7 mouse cellular contexts compared by ENCODE assay signal in the genomic region with DNA sequence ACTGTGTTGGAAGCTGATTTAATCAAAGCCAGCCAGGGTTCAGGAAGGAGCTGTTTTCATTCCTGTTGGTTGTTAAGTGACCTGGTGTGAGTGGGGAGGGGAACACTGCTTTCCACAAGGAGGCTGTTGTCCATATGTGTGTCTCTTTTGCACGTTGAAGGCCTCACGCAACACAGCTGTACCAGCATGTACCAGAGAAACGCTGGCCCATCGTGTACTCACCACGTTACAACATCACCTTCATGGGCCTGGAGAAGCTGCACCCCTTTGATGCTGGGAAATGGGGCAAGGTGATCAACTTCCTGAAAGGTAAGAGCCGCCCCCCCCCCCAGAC. TPM values are rescaled to one million over a fixed set of nuclear protein-coding genes. Genes with fewer than 3 reads are reported as not detected.
A peak's percentile ranks its signal among the peaks of the same experiment; 100 is the strongest.
DNase-seq lines count a peak whose midpoint lies in the region; ATAC-seq and TF ChIP-seq lines count a peak whose summit lies in the region.

No protein-coding gene starts in this region.

- H3K4me2 ChIP-seq in lung, embryonic 14.5 days = peak overlapping the region; percentile 67
- H3K4me2 ChIP-seq in intestine, postnatal 0 days (replicated peaks; ENCODE audit: low read depth) = peak overlapping the region; percentile 92
- peak overlapping the region; percentile 83 for H3K4me2 ChIP-seq in neural tube, embryonic 15.5 days

- TF ChIP-seq CTCF in lung, embryonic 14.5 days (IDR thresholded peaks at IDR 0.05; ENCODE audit: low read depth) = no peak
- no peak for TF ChIP-seq CTCF in intestine, postnatal 0 days (IDR thresholded peaks at IDR 0.05; ENCODE audit: low read depth)

- no peak for ATAC-seq in lung, embryonic 14.5 days (ENCODE audit: insufficient read depth)
- ATAC-seq in intestine, postnatal 0 days = no peak
- ATAC-seq in neural tube, embryonic 15.5 days (ENCODE audit: low FRiP score) = no peak

- WGBS in lung, embryonic 14.5 days = 32% methylated on average over 6 of the region's 6 CpGs
- 51% methylated on average over 6 of the region's 6 CpGs for WGBS in forebrain, embryonic 10.5 days
- whole genome bisulfite sequencing in intestine, postnatal 0 days = 30% methylated on average over 5 of the region's 6 CpGs
- WGBS in neural tube, embryonic 15.5 days = 29% methylated on average over 5 of the region's 6 CpGs

- H3K27me3 ChIP-seq in lung, embryonic 14.5 days (ENCODE audit: insufficient read depth, low read length) = no peaks in the 10 kb centered on the region
- peaks cover 12% of the 10 kb centered on the region for H3K27me3 ChIP-seq in forebrain, embryonic 10.5 days (ENCODE audit: poor library complexity, severe bottlenecking)
- H3K27me3 ChIP-seq in intestine, postnatal 0 days (replicated peaks; ENCODE audit: control insufficient read depth, insufficient read depth, low read length) = 0 out of 2 replicates have a peak, but pooled peaks cover 4% of the 10 kb centered on the region
- no peaks in the 10 kb centered on the region for H3K27me3 ChIP-seq in neural tube, embryonic 15.5 days (replicated peaks)

- peak overlapping the region; percentile 61 for H3K9ac ChIP-seq in lung, embryonic 14.5 days
- H3K9ac ChIP-seq in intestine, postnatal 0 days (ENCODE audit: low read depth, low read length) = peak overlapping the region; percentile 54; the same call in 1 of the 2 replicates
- H3K9ac ChIP-seq in neural tube, embryonic 15.5 days (replicated peaks) = peak overlapping the region; percentile 68

- peak overlapping the region; percentile 50 for H3K4me3 ChIP-seq in lung, embryonic 14.5 days (ENCODE audit: low read depth, low read length)
- peak overlapping the region; percentile 69 for H3K4me3 ChIP-seq in forebrain, embryonic 10.5 days
- peak overlapping the region; percentile 65 for H3K4me3 ChIP-seq in intestine, postnatal 0 days (ENCODE audit: low read depth, low read length)
- peak overlapping the region; percentile 65 for H3K4me3 ChIP-seq in neural tube, embryonic 15.5 days (replicated peaks)

- DNase-seq in lung, embryonic 14.5 days = no peak
- no peak for DNase-seq in lung, postnatal 4 days
- no peak for DNase-seq in forebrain, embryonic 10.5 days (ENCODE audit: extremely low spot score, low spot score)
- no peak for DNase-seq in kidney, adult 9 months
- DNase-seq in thymus, postnatal 0 days (ENCODE audit: low spot score) = no peak

- 0 out of 2 replicates have a peak overlapping the region, but pooled peaks have one; percentile 51 for H3K27ac ChIP-seq in lung, embryonic 14.5 days (ENCODE audit: low read depth)
- peak overlapping the region; percentile 91 for H3K27ac ChIP-seq in forebrain, embryonic 10.5 days
- peak overlapping the region; percentile 31; the same call in 1 of the 2 replicates for H3K27ac ChIP-seq in intestine, postnatal 0 days (ENCODE audit: low read depth, low read length)
- H3K27ac ChIP-seq in neural tube, embryonic 15.5 days (replicated peaks) = peak overlapping the region; percentile 86

- H3K36me3 ChIP-seq in lung, embryonic 14.5 days (ENCODE audit: insufficient read depth) = 0 out of 2 replicates have a peak, but pooled peaks cover 4% of the 10 kb centered on the region
- peaks cover 8% of the 10 kb centered on the region for H3K36me3 ChIP-seq in forebrain, embryonic 10.5 days (replicated peaks)
- no peaks in the 10 kb centered on the region; the same call in 1 of the 2 replicates for H3K36me3 ChIP-seq in intestine, postnatal 0 days (ENCODE audit: control insufficient read depth, insufficient read depth)
- H3K36me3 ChIP-seq in neural tube, embryonic 15.5 days = peaks cover 3% of the 10 kb centered on the region; the same call in 1 of the 2 replicates

- H3K4me1 ChIP-seq in lung, embryonic 14.5 days (ENCODE audit: insufficient read depth) = 0 out of 2 replicates have a peak, but pooled peaks cover 8% of the 10 kb centered on the region
- H3K4me1 ChIP-seq in forebrain, embryonic 10.5 days = peaks cover 64% of the 10 kb centered on the region
- peaks cover 13% of the 10 kb centered on the region; the same call in 1 of the 2 replicates for H3K4me1 ChIP-seq in intestine, postnatal 0 days (replicated peaks; ENCODE audit: control insufficient read depth, insufficient read depth, low read length)
- peaks cover 90% of the 10 kb centered on the region for H3K4me1 ChIP-seq in neural tube, embryonic 15.5 days

- no peaks in the 10 kb centered on the region for H3K9me3 ChIP-seq in lung, embryonic 14.5 days (ENCODE audit: low read depth, low read length)
- H3K9me3 ChIP-seq in forebrain, embryonic 10.5 days = no peaks in the 10 kb centered on the region
- H3K9me3 ChIP-seq in intestine, postnatal 0 days (ENCODE audit: control insufficient read depth) = no peaks in the 10 kb centered on the region
- H3K9me3 ChIP-seq in neural tube, embryonic 15.5 days (replicated peaks) = no peaks in the 10 kb centered on the region

RNA-seq across cellular contexts. Expression of gene Hdac11, which starts 0.7 kb away (rescaled TPM):
- polyA plus RNA-seq in lung, embryonic 14.5 days (2014; fragmentation: Nextera tagmentation; extraction: Ambion mirVana) = 8.1 and 8.8 TPM in 2 replicates
- polyA plus RNA-seq in forebrain, embryonic 10.5 days (2016; fragmentation: Nextera tagmentation; extraction: Ambion mirVana) = 9.5 and 9.8 TPM in 2 replicates
- 4.2 and 4.8 TPM in 2 replicates for polyA plus RNA-seq in intestine, postnatal 0 days (2015; fragmentation: Nextera tagmentation; extraction: Ambion mirVana)
- polyA plus RNA-seq in neural tube, embryonic 15.5 days (2015; fragmentation: Nextera tagmentation; extraction: Ambion mirVana) = 41.7 and 51.5 TPM in 2 replicates
- 6.2 and 7.0 TPM in 2 replicates for polyA plus RNA-seq in thymus, postnatal 0 days (2015; fragmentation: Nextera tagmentation; extraction: Ambion mirVana)

RNA-seq across cellular contexts. Expression of gene Nup210, which starts 40.6 kb away (rescaled TPM):
- polyA plus RNA-seq in lung, embryonic 14.5 days (2014; fragmentation: Nextera tagmentation; extraction: Ambion mirVana) = 30.8 and 35.3 TPM in 2 replicates
- 38.6 and 41.6 TPM in 2 replicates for polyA plus RNA-seq in forebrain, embryonic 10.5 days (2016; fragmentation: Nextera tagmentation; extraction: Ambion mirVana)
- polyA plus RNA-seq in intestine, postnatal 0 days (2015; fragmentation: Nextera tagmentation; extraction: Ambion mirVana) = 2.8 TPM in 2 replicates
- 15.4 and 18.4 TPM in 2 replicates for polyA plus RNA-seq in neural tube, embryonic 15.5 days (2015; fragmentation: Nextera tagmentation; extraction: Ambion mirVana)
- 36.0 and 37.9 TPM in 2 replicates for polyA plus RNA-seq in thymus, postnatal 0 days (2015; fragmentation: Nextera tagmentation; extraction: Ambion mirVana)

RNA-seq across cellular contexts. Expression of gene Fbln2, which starts 55.1 kb away (rescaled TPM):
- polyA plus RNA-seq in lung, embryonic 14.5 days (2014; fragmentation: Nextera tagmentation; extraction: Ambion mirVana) = 22.9 and 32.3 TPM in 2 replicates
- polyA plus RNA-seq in forebrain, embryonic 10.5 days (2016; fragmentation: Nextera tagmentation; extraction: Ambion mirVana) = 30.5 and 35.4 TPM in 2 replicates
- polyA plus RNA-seq in intestine, postnatal 0 days (2015; fragmentation: Nextera tagmentation; extraction: Ambion mirVana) = 19.5 and 24.1 TPM in 2 replicates
- polyA plus RNA-seq in neural tube, embryonic 15.5 days (2015; fragmentation: Nextera tagmentation; extraction: Ambion mirVana) = 33.7 and 47.7 TPM in 2 replicates
- 97.2 and 117 TPM in 2 replicates for polyA plus RNA-seq in thymus, postnatal 0 days (2015; fragmentation: Nextera tagmentation; extraction: Ambion mirVana)

Comparison
In these comparisons a context has a peak if more than half of its experiments do, and no peak if none do; other contexts are left out.
1. H3K27ac ChIP-seq: peak in every context shown above with its lines; median percentile 91 in forebrain, embryonic 10.5 days; 86 in neural tube, embryonic 15.5 days; 51 in lung, embryonic 14.5 days; 31 in intestine, postnatal 0 days.